Mouse (Mus musculus) erythroblast, embryonic 14.5 days (primary cell): ENCODE results near the gene Hoxa5. TPM values are rescaled to one million over a fixed set of nuclear protein-coding genes. Genes with fewer than 3 reads are reported as not detected.

Source experiments
- H3K27me3 ChIP-seq: 2 replicates; pipeline ENCODE4 v1.6.1; 2012; ENCODE audit warnings: inconsistent platforms; ENCODE audit not compliant: control insufficient read depth
- H3K36me3 ChIP-seq: 2 replicates; pipeline ENCODE4 v1.6.1; 2012; ENCODE audit warnings: mild to moderate bottlenecking, inconsistent platforms; ENCODE audit not compliant: control insufficient read depth
- H3K4me1 ChIP-seq: 2 replicates; pipeline ENCODE4 v1.6.1; 2012; ENCODE audit warnings: inconsistent platforms; ENCODE audit not compliant: control insufficient read depth
- H3K4me3 ChIP-seq: replicated peaks from 2 replicates; pipeline ENCODE3; 2012; ENCODE audit warnings: moderate library complexity, mild to moderate bottlenecking, inconsistent platforms
- H3K9me3 ChIP-seq: 2 replicates; pipeline ENCODE4 v1.6.1; 2012; ENCODE audit warnings: low read length, inconsistent platforms, mixed read lengths; ENCODE audit not compliant: control insufficient read depth
- GATA1 ChIP-seq: IDR thresholded peaks from 2 replicates; pipeline ENCODE4 v1.6.1; 2012; ENCODE audit warnings: low read length, inconsistent platforms, mixed read lengths
- TAL1 ChIP-seq: IDR thresholded peaks from 3 replicates; pipeline ENCODE4 v1.6.1; 2012; ENCODE audit warnings: low read length, inconsistent platforms, mixed read lengths
- polyA plus RNA-seq: library from polyadenylated mRNA; stranded (reverse); fragments of >175 nt; gene quantifications from 2 replicates; pipeline ENCODE4 v1.2.3, GENCODE M21; 2012

Gene Hoxa5
- polyA plus RNA-seq, 1 experiment: not detected

DNA sequence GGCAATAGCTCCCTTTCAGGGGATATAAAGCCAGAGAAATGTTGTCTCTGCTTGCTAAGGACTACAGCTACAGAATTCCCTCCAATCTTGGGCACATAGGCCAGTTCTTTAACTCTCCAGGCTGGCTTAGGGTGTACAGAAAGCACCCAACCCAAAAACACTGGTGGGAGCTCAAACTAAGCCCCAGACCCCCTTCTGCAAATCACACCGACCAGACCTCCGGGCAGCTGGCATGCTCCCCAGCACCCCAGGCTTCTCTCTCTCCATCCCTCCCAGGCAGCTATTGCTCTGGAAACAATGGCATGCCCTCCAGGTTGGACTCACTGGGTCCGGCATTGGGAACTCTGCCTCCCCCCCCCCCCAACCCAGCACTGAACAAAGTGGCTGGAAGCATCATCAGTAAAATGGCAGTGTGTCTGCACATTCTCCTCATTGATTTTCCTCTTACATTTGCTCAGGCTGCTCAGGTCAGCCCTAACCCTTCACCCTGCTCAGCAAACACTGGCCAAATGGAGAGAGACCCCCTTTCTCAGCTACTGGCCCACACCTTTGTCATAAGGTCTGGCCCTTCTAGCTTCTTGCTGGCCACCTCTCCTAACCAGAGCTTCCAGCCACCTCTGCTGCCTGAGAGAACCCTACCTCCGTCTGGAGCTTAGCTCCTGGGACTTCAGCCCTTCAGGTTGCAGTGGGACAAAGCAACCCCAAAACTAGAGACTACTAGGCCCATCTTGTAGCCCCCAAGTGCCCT is 25.3 kb downstream of the Hoxa5 start:
- TF ChIP-seq TAL1 (no peak), GATA1 (no peak)
- Histone ChIP-seq H3K27me3 (peaks cover 87% of the 10 kb centered on the region), H3K4me1 (no peaks in the 10 kb centered on the region), H3K36me3 (no peaks in the 10 kb centered on the region), H3K9me3 (peaks cover 2% of the 10 kb centered on the region; the same call in 1 of the 2 replicates), H3K4me3 (no peak overlapping the region)

DNA sequence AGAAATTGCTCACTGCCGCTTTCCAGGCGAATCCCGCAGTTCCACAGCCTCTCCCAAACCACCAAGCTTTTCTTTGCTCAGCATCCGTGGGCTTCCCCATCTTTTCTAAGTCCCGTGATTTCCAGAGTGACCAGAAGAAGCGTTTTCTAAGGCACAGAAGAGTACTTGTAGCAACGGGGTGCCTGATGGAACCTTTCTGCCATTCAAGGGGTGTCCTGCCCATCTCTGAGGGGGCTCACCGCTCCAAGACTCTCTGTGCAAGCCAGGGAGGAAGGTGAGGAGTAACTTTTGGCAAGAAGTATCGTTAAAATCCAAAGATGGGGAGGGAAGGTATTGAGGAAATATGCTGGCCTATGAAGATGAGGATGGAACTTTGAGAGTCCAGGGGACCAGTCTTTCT is 26.6 kb downstream of the Hoxa5 start:
- TF ChIP-seq TAL1 (no peak), GATA1 (no peak)
- Histone ChIP-seq H3K9me3 (peaks cover 2% of the 10 kb centered on the region; the same call in 1 of the 2 replicates), H3K4me3 (no peak overlapping the region), H3K4me1 (no peaks in the 10 kb centered on the region), H3K36me3 (no peaks in the 10 kb centered on the region), H3K27me3 (peaks cover 91% of the 10 kb centered on the region)

GRCm38 (mm10) chr6:52177061-52177735 is 27.2 kb downstream of the Hoxa5 start, which contains the start of gene 5730596B20Rik:
Gene 5730596B20Rik, plus strand, starts transcription at chr6:52177498.
- TF ChIP-seq GATA1 (no peak), TAL1 (no peak)
- H3K27me3 ChIP-seq: peaks cover 97% of the 10 kb centered on the region
- H3K9me3 ChIP-seq: peaks cover 2% of the 10 kb centered on the region; the same call in 1 of the 2 replicates
- H3K36me3 ChIP-seq: no peaks in the 10 kb centered on the region
- H3K4me1 ChIP-seq: no peaks in the 10 kb centered on the region
- no peak within 1 kb of the TSS for H3K4me3 ChIP-seq

GRCm38 (mm10) chr6:52176391-52176790 is 28.0 kb downstream of the Hoxa5 start:
- no peaks in the 10 kb centered on the region for H3K36me3 ChIP-seq
- H3K4me1 ChIP-seq: no peaks in the 10 kb centered on the region
- no peak overlapping the region for H3K4me3 ChIP-seq
- peaks cover 2% of the 10 kb centered on the region; the same call in 1 of the 2 replicates for H3K9me3 ChIP-seq
- TF ChIP-seq GATA1: no peak
- TF ChIP-seq TAL1: no peak
- peaks cover 100% of the 10 kb centered on the region for H3K27me3 ChIP-seq

DNA sequence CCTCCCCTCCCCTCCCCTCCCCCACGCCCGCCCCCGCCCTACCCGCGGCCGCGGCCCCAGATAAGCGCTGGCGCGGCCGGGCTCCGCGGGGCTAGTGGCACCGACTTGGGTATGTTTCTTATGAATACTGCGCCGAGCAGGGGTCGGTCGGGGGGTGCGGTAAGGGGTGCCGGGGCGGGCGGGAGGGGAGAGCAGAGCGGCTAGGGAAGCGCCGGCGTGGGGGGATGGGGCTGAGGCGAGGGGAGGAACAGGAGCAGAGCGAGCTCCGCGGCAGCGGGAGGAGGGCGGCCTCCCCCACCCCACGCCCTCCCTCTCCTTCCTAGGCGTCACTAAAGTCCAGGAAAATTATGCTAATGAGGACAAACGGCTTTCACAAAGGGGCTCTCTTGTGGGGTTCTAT is 28.5 kb downstream of the Hoxa5 start:
- H3K4me1 ChIP-seq: no peaks in the 10 kb centered on the region
- no peak overlapping the region for H3K4me3 ChIP-seq
- H3K27me3 ChIP-seq: peaks cover 100% of the 10 kb centered on the region
- H3K36me3 ChIP-seq: no peaks in the 10 kb centered on the region
- peaks cover 2% of the 10 kb centered on the region; the same call in 1 of the 2 replicates for H3K9me3 ChIP-seq
- TF ChIP-seq GATA1 (no peak), TAL1 (no peak)

DNA sequence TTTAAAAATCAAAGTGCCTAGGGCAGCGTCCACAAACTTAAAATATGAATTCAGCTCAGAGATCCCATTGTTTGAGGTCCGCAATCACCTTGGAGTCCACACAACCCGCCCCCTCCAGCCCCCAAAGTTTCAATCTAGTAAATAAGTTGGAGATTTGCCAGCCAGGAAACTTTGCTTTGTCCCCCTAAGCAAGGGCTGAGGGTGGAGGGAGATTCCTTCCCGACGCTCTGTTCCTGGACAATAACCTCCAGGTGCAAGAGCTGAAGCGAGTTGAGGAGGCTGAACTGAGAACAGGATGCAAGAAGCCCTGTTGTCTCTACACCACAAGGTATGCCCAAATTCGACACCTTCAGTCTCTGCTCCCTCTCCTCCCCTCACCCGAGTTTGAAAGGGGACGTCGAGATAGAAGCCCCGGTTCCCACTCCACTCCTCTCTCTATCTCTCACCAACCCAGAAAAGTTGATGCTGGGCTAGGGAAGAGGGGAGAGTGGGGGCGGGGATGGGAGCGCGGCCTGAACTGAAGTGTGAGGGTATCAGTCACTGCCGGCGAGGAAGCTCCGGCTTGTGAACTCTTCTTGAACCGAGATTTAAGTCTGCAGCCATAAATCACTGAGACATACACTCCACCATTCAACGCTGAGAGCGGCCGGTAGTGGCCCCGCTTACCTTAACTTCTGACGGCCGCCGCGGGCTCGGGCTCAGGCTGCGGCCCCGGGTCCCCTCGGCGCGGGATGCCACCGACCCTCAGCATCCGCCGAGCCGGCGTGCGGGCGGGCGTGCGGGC is 29.2 kb downstream of the Hoxa5 start:
- Histone ChIP-seq H3K4me3 (no peak overlapping the region), H3K9me3 (peaks cover 2% of the 10 kb centered on the region; the same call in 1 of the 2 replicates), H3K27me3 (peaks cover 100% of the 10 kb centered on the region), H3K4me1 (no peaks in the 10 kb centered on the region), H3K36me3 (no peaks in the 10 kb centered on the region)
- TF ChIP-seq TAL1: no peak
- no peak for TF ChIP-seq GATA1

GRCm38 (mm10) chr6:52173648-52174047 is 30.7 kb downstream of the Hoxa5 start:
- H3K9me3 ChIP-seq: peaks cover 2% of the 10 kb centered on the region; the same call in 1 of the 2 replicates
- H3K36me3 ChIP-seq: no peaks in the 10 kb centered on the region
- H3K4me3 ChIP-seq: no peak overlapping the region
- TF ChIP-seq GATA1 (no peak), TAL1 (no peak)
- H3K27me3 ChIP-seq: peaks cover 100% of the 10 kb centered on the region
- no peaks in the 10 kb centered on the region for H3K4me1 ChIP-seq

- no peak overlapping the region for H3K4me3 ChIP-seq
Observed at GRCm38 (mm10) chr6:52172501-52172900, 31.9 kb downstream of the Hoxa5 start.

DNA sequence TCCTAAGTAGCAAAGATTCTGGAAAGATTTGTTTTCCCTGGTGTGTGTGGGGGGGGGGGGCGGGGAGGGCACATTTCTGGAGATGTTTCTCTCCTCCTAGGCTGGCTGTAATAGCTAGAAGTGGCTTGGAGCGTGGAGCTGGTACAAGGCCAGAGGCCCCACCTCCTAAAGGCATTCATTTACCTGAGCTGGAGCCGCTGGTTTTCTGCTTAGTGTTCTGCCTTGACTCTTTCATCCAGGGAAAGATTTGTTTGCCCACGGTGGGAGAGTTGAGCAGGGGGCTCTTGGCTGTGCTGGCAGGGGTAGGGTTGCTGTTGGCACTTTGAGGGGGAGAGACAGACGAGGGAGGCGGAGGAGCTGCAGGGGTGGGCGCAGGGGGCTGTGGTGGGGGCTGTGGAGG is 32.4 kb downstream of the Hoxa5 start:
- TF ChIP-seq GATA1 (no peak), TAL1 (no peak)
- no peak overlapping the region for H3K4me3 ChIP-seq
- no peaks in the 10 kb centered on the region; the same call in 1 of the 2 replicates for H3K9me3 ChIP-seq
- H3K36me3 ChIP-seq: no peaks in the 10 kb centered on the region
- no peaks in the 10 kb centered on the region for H3K4me1 ChIP-seq
- peaks cover 100% of the 10 kb centered on the region for H3K27me3 ChIP-seq

More at GRCm38 (mm10) chr6:52172501-52172900, 31.9 kb downstream of the Hoxa5 start:
- peaks cover 100% of the 10 kb centered on the region for H3K27me3 ChIP-seq
- TF ChIP-seq GATA1 (no peak), TAL1 (no peak)
- peaks cover 2% of the 10 kb centered on the region; the same call in 1 of the 2 replicates for H3K9me3 ChIP-seq
- no peaks in the 10 kb centered on the region for H3K4me1 ChIP-seq
- no peaks in the 10 kb centered on the region for H3K36me3 ChIP-seq
